Mouse (Mus musculus): Measurements from ENCODE around the gene Ppp1r35. TPM values are rescaled to one million over a fixed set of nuclear protein-coding genes. Genes with fewer than 3 reads are reported as not detected.
A peak's percentile ranks its signal among the peaks of the same experiment; 100 is the strongest.
"Not testable (repeated sequence)": the region's sequence is repeated elsewhere in the genome, so short reads cannot be mapped to it uniquely, and the experiment has no call there.

Gene Ppp1r35
- total RNA-seq (2021) = 1 to 10 TPM; 6.2 to 7.7 TPM
- long read RNA-seq, experiment 1, partial matches to known transcripts = 6 of 10 reads
- long read RNA-seq, experiment 1, other reads (novel, unspliced or antisense) = 2 of 10 reads
- long read RNA-seq, experiment 2, partial matches to known transcripts = 3 of 12 reads
- long read RNA-seq, experiment 2, other reads (novel, unspliced or antisense) = 6 of 12 reads

- DNase-seq (ENCODE audit: low spot score) = peak; percentile 97
These were observed at the start of gene Ppp1r35 for GRCm38 (mm10) chr5:137778635-137779034. Gene Ppp1r35, plus strand, starts transcription at chr5:137778849.

- no peak for DNase-seq (ENCODE audit: low spot score)
These were observed 44.9 kb upstream of the Ppp1r35 start for GRCm38 (mm10) chr5:137733638-137734288.

GRCm38 (mm10) chr5:137734289-137735061 is 44.2 kb upstream of the Ppp1r35 start:
- no peak for DNase-seq (ENCODE audit: low spot score)

DNA sequence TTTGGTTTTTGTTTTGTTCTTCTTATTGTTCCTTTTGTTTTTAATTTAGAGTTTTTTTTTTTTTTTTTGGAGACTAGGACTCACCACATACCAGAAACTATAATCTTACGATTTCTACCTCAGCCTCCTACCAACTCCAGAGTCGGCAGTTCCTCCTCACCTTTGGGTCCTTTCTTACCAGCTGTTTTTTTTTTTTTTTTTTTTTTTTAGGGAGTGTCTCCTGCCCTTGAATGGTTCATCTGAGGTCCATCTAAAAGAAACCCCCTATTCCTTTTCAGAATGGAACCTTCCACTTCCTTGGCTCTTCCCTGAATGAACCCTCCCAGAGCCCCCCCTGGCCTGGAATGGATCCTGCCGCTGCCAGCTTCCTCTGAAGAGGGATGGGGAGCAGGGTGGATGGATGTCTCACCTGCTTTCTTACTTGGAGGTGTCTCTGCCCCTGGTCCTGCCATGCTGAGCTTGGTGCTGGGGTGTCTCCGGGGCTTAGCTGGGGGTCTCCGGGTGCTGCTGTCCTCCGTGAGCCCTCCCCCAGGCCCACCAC is 41.2 kb upstream of the Ppp1r35 start:
- no peak for DNase-seq (ENCODE audit: low spot score)

- no peak for DNase-seq (ENCODE audit: low spot score)
These were observed 40.1 kb upstream of the Ppp1r35 start for GRCm38 (mm10) chr5:137738516-137738915.

- DNase-seq (ENCODE audit: low spot score) = no peak
These were observed 39.2 kb upstream of the Ppp1r35 start for GRCm38 (mm10) chr5:137739471-137739870.

GRCm38 (mm10) chr5:137740506-137740905 is 38.1 kb upstream of the Ppp1r35 start:
- DNase-seq (ENCODE audit: low spot score) = no peak

DNA sequence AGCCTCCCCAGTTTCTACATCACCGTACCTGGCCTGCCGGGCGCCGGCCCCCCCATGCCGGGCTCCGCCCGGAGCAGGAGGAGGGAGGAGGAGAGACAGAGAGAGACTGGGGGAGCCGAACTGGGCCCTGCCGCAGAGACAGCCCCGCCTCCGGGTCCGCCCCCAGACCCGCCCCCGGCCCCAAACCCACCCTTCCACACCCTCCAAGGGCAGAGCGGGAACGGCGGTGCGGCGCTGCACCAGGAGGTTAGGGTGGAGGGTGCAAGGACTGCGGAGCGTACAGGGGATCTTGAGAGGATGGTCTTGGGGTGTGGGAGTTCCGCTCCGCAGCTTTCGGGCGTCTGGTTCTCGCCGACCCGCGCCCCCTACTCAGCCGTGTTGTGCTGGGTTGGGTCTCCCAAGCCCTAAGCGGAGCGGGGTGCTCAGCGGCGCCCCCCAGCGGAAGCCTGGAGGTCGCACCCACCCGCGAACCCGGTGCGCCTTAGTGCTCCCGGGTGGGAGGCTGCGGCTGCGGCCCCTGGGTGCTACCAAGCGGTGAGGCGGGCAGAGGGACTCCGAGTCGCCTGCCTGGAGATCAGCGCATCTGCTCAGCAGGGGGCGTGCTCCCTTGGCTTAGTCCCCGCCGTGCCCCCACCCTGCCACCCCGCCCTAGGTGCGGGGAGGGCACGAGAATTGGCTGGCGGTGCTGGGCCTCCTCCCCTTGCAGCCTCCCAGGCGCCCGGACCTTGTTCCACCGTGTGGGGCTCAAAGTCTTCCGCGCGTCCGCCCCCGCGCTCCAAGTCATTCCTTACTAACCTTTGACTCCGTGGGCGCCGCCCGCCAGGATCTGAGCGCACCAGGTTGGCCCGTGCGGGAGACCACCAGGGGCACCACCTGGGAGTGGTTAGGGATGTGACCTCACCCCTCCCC is 37.4 kb upstream of the Ppp1r35 start, which contains the start of gene Nyap1:
Nyap1 (minus strand) TSS at position 585 of the 909 bp plus-strand sequence.
- peak; percentile 59 for DNase-seq (ENCODE audit: low spot score)

GRCm38 (mm10) chr5:137742048-137742447 is 36.6 kb upstream of the Ppp1r35 start:
- DNase-seq (ENCODE audit: low spot score) = no peak

DNA sequence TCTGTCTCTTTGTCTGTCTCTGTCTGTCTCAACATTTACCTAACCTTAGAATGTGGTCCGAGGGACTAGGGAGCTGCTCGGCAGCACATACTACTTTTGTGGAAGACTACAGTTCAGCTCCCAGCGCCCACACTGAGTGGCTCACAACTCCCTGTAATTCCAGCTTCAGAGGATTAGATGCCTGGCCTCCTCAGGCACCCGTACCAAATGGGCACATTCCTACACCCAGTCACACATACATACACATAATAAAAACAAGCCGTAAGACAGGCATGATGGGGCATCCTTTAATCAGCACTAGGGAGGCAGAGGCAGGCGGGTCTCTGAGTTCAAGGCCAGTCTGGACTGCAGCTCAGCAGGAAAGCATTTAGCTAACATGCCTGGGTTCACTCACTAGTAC is 35.8 kb upstream of the Ppp1r35 start:
- no peak for DNase-seq (ENCODE audit: low spot score)

DNA sequence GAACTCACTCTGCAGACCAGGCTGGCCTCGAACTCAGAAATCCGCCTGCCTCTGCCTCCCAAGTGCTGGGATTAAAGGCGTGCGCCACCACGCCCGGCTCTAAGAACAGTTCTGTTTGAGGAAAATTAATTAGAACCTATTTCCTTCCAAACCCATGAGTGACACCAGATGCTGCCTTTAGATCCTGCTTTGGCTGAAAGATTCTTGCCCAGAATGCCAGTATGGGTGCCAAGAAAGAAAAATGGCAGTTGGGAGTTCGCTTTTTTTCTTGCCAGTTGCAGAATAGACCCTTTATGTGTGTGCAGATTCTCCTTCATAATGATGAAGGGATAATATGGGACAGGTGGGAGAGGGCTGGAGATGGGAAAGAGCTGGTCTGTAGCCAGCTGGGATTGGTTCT is 34.5 kb upstream of the Ppp1r35 start:
- no peak for DNase-seq (ENCODE audit: low spot score)

DNA sequence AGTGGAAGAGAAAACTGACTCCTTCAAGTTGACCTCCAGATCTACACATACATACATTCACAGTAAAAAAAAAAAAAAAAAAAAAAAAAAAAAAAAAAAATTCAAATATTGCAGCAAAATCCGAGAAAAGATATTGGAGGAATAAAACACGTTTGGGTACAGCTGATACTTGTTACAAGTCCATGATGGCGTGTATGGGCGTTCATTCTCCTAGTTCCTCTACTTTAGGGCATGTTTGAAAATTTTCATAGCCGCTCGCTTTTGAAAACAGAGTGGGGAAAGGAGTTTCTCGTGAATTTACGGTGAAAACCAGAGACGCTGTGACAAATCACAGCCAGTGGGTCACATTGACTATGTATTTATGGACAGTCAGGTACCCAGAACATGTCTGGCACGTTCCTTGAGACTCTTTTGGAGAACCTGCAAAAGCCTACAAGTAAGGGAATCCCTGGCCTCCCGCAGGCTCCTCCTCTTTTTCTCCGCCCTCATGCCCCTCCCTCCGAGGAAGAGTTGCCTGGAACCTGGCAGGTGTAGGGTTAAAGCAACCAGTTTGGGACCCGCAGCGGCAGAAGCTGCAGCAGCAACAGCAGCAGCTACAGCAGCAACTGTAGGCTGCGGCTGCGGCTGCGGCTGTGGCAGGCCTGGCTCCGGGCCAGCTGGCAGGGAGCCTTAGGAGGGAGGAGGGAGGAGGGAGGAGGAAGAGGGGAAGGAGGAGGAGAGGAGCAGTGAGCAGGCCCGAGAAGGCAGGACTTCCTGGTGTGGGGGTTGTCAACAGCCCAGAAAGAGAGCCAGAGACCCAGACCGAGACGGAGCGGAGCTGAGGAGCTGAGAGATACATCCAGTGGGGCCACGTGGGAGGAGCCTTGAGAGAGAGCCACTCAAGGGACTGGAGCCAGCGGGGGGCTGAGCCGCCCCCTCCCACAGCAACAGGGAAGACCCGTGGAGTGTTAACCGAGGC is 33.2 kb upstream of the Ppp1r35 start, which contains the start of gene Tsc22d4:
Tsc22d4 (plus strand) TSS at position 517 of the 958 bp plus-strand sequence.
- DNase-seq (ENCODE audit: low spot score) = peak; percentile 90

- peak; percentile 67 for DNase-seq (ENCODE audit: low spot score)
These were observed 32.3 kb upstream of the Ppp1r35 start for GRCm38 (mm10) chr5:137746282-137746850.

- DNase-seq (ENCODE audit: low spot score) = no peak
These were observed 31.8 kb upstream of the Ppp1r35 start for GRCm38 (mm10) chr5:137746851-137747325.

- DNase-seq (ENCODE audit: low spot score) = peak; percentile 43
These were observed 31.2 kb upstream of the Ppp1r35 start for GRCm38 (mm10) chr5:137747326-137747961.

DNA sequence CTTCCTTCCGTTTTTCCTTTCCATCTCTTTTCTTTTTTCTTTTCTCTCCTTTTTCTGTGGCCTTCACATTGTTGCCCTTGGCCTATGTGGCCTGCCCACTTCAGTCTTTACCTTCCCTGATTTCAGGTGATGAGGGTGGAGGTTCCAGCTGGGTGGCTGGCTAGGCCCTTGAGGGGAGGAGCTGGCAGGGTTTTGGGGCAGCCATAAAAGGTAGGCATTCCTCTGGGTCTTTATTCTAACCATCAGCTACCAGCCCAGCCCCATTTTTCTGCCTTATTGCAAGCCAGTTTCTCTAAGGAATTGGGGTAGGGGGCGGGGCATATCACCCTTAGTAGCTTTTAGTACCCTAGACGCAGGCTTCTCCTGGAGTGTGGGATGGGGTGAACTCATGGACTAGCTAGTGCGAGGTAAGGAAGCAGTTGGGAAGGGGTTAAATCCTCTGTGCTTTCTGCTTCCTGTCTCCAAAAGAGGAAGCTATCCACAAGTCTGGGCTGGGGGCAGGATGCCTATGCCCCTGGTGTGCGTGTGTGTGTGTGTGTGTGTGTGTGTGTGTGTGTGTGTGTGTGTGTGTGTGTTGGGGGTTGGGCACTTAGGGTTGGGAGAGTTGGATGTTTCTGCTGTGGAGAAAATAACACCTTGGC is 30.4 kb upstream of the Ppp1r35 start:
- no peak for DNase-seq (ENCODE audit: low spot score)

GRCm38 (mm10) chr5:137749196-137749836 is 29.3 kb upstream of the Ppp1r35 start:
- DNase-seq (ENCODE audit: low spot score) = no peak

GRCm38 (mm10) chr5:137750212-137750611 is 28.4 kb upstream of the Ppp1r35 start:
- DNase-seq (ENCODE audit: low spot score) = not testable (repeated sequence)

All from gastrocnemius, adult 18-20 months (tissue).